Mouse (Mus musculus) central nervous system, embryonic 11.5 days (tissue): Measurements from ENCODE around the gene Metap2. TPM values are rescaled to one million over a fixed set of nuclear protein-coding genes. Genes with fewer than 3 reads are reported as not detected.

Experiments used
- polyA plus RNA-seq: library from polyadenylated mRNA; depleted of rRNA; stranded (reverse); fragments of >200 nt; gene quantifications from 2 replicates; pipeline ENCODE4 v1.2.3, GENCODE M21; 2012; rRNA removed

The Metap2 gene
- polyA plus RNA-seq = 218 and 495 TPM in 2 replicates

GRCm38 (mm10) chr10:93897043-93897646 lies at the start of gene Metap2:
Metap2 (minus strand) TSS chr10:93897093.

GRCm38 (mm10) chr10:93830931-93831729 lies 65.8 kb downstream of the Metap2 start, which contains the start of gene Usp44:
Usp44 (plus strand) TSS chr10:93831555.

Other genes starting within 250 kb of the Metap2 start
- gene Usp44, start 65.5 kb downstream of the Metap2 start, polyA plus RNA-seq = 4.5 and 7.1 TPM in 2 replicates
- 27.9 and 35.5 TPM in 2 replicates for gene Vezt, start 138.7 kb upstream of the Metap2 start, polyA plus RNA-seq
- 5.4 and 7.3 TPM in 2 replicates for gene Fgd6, start 138.9 kb upstream of the Metap2 start, polyA plus RNA-seq